Mouse (Mus musculus): ENCODE measurements at regions not wholly inside any gene's neighbourhood (a gene's known extent, or its start where the extent isn't known, plus 50 kb on each side); places are given as distances from the start of the nearest gene placed in this dataset.

- in situ Hi-C loops (cut with MboI; ENCODE audit: low sequenced_read_pairs) = no loop called here
Measured at GRCm38 (mm10) chr10:16714065-16714464, 1009.0 kb upstream of the Cited2 start.

- in situ Hi-C loops (cut with MboI; ENCODE audit: low sequenced_read_pairs) = no loop called here
Measured at GRCm38 (mm10) chr10:16714526-16714925, 1008.5 kb upstream of the Cited2 start.

DNA sequence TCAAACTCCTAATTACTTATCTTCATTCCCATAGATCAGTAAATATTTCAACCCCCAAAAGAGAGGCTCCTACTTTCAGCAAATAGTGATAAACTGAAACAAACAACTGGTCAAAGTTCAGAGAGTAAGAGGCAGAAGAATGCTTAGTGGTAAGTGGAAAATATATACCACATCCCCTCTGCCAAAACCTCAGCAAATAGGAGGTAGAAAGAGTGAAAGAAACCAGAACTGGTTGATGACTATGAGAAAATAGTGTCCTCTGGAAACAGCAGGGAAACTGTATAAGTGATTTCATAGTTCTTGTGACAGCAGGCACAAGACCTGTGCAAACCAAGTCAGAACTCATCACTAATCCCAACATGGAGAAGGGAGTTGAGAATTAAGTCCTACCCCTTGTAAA lies 980.8 kb upstream of the Cited2 start:
- in situ Hi-C loops (cut with MboI; ENCODE audit: low sequenced_read_pairs) = no loop called here

DNA sequence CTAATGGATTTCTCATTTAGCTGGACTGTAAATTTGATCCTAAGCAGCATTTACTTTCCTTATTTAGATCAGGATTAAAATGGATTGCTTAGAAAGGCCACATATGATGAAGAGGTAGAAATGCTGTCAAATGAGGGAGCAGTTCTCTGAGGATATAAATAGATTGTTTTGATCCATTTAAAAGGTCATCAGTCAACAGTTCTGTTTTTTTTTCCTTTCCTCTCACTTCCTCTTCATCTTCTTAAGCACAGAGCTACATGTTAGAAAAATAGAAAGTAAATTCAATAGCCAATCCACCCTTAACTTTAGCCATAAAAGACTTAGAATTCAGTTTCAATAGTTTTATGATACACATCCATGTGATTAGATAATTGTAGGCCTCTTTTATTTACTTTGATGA lies 971.5 kb upstream of the Cited2 start:
- in situ Hi-C loops (cut with MboI; ENCODE audit: low sequenced_read_pairs) = no loop called here

- in situ Hi-C loops (cut with MboI; ENCODE audit: low sequenced_read_pairs) = no loop called here
Measured at GRCm38 (mm10) chr10:16789641-16790243, 933.3 kb upstream of the Cited2 start.

- in situ Hi-C loops (cut with MboI; ENCODE audit: low sequenced_read_pairs) = no loop called here
Measured at GRCm38 (mm10) chr10:16803978-16804377, 919.0 kb upstream of the Cited2 start.

DNA sequence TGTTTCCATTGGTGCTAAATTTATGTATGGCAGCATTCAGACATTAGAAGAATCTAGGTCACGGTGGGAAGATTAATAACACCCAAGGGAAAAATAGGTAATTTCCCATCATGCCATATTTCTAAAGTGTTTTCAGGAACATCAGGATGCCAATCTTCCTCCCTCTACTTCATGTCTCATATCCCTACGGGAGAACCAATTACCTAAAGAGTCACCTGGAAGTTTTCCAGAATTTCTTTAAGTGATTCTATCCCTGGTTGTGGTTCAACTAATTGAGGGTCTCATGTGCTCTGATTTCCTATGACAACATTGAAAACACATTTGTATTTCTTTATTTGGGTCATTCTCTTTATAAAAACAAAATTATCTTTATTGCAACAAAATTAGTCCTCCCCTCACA lies 912.3 kb upstream of the Cited2 start:
- in situ Hi-C loops (cut with MboI; ENCODE audit: low sequenced_read_pairs) = no loop called here

- in situ Hi-C loops (cut with MboI; ENCODE audit: low sequenced_read_pairs) = no loop called here
Measured at GRCm38 (mm10) chr10:16814013-16814412, 909.0 kb upstream of the Cited2 start.

GRCm38 (mm10) chr10:16861534-16861933 lies 861.5 kb upstream of the Cited2 start:
- in situ Hi-C loops (cut with MboI; ENCODE audit: low sequenced_read_pairs) = no loop called here

DNA sequence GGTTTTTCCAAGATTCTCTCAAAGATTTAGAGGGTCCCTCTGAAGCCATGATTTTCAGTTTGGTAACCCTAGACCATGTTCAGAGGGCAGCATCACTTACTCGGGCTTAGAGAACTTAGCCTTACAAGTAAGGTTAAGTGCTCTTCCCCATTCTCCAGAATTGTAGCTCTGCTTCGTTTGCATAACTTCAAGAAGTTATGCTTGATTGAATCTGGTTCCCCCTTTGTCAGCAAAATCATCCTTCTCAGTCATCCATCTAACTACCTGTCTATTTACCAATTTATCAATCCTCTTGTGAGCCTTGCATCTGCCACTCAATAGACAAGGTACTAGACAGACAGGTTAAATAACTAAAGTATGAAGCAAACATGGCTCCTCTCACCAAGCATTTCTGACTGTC lies 856.1 kb upstream of the Cited2 start:
- in situ Hi-C loops (cut with MboI; ENCODE audit: low sequenced_read_pairs) = no loop called here

DNA sequence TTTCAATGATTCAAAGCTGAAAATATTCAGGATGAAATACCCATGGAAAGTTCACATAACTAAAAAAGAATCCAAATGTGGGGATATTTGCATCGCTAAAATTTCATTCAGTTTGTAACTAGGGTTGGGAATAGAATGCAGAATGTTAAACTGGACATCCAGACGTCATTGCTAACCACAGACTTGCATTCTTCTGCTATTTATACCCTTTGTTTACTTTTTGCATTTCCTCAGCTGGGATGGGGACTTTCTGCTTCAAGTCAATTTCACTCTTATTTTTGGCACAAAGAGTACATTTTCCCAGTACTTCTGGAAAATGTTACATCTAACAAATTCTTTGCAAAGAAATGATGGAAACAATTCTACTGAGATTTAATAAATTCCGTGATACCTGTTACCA lies 848.9 kb upstream of the Cited2 start:
- in situ Hi-C loops (cut with MboI; ENCODE audit: low sequenced_read_pairs) = no loop called here

GRCm38 (mm10) chr10:16878197-16878596 lies 844.8 kb upstream of the Cited2 start:
- in situ Hi-C loops (cut with MboI; ENCODE audit: low sequenced_read_pairs) = no loop called here

DNA sequence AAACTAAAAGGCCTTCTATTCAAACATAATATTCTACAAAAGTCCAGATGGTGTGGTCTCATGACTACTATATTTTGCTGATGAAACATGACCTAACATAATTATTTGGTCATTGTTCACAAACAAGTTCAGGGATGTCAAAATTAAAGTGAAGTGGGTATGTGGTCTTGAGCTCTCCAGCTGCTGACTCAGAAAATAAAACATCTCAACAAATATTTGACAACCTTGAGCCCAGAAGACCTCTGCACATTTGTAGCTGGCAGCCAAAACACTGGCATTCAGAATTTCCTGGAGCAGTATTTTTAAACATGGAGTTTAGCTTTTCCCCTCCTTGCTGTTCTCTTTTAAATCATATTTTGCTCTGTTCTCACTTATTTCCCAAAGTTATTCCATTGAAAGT lies 829.7 kb upstream of the Cited2 start:
- in situ Hi-C loops (cut with MboI; ENCODE audit: low sequenced_read_pairs) = no loop called here

DNA sequence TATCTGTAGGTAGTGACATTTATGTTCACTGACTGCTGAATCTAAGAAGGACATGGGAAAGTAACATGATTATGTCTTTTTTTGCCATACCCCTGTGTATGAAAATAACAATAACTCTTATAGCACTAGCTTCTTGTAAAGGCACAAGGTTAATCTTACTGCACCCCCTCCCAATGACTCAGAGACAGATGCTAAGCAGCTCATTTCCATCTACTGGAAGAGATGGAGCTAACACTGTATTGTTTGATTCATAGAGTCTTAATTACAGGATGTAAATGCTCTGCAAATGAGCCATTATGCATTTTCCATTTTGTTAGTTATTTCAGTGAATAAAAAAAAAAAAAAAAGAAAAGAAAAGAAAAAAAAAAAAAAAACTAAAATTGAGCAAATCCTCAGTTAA lies 827.7 kb upstream of the Cited2 start:
- in situ Hi-C loops (cut with MboI; ENCODE audit: low sequenced_read_pairs) = no loop called here

DNA sequence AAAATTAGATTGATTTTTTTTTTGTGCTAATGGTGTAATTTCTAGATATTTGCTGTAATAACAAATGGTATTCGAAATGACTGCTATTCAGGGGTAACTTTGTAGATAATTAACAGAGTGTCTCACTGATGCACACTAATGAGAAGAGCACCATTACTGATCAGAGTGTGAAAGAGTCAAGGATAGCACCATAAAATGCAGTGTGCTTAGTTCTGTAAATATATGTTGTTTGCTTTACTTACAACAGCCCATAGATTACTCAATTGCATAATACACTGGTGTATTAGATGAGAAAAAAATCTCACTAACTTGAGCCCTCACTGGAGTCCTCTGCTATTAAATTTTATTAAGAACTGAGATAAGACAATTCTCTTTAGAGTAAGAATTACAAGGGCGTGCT lies 800.1 kb upstream of the Cited2 start:
- in situ Hi-C loops (cut with MboI; ENCODE audit: low sequenced_read_pairs) = no loop called here

DNA sequence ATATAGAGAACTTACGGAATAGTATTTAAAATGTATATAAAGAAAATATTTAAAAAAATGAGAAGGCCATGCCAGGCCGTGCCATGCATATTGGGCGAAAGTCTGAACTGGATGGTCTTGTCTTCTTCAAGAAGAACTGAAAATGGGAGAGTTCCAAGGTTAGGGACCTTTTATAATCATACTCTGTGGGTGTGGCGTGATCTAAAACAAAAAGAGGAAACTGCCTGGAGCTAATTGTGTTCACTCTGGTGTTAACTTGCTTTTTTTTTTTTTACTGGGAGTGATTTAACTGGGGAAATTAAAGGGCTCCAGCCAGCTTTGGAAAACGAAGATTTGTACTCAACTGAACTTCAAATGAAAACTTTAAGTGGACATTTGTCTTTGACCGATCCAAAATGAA lies 799.2 kb upstream of the Cited2 start:
- in situ Hi-C loops (cut with MboI; ENCODE audit: low sequenced_read_pairs) = no loop called here

DNA sequence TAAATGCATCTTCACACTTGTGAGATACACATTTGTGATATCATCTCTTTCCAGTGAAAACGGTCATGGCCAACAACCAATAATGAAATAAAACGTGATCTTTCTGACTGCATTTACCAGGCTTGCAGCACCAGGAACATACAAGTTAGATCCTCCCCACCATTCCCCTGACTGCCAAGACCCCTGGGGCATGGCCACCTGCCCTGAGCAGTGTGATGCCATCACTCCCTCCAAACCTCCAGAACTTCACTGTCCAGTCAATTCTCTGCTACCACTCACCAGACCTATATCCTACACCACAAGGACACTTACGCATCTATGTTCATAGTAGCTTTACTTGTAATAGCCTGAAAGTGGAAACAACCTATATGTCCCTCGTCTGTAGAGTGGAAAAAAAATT lies 785.3 kb upstream of the Cited2 start:
- in situ Hi-C loops (cut with MboI; ENCODE audit: low sequenced_read_pairs) = no loop called here

DNA sequence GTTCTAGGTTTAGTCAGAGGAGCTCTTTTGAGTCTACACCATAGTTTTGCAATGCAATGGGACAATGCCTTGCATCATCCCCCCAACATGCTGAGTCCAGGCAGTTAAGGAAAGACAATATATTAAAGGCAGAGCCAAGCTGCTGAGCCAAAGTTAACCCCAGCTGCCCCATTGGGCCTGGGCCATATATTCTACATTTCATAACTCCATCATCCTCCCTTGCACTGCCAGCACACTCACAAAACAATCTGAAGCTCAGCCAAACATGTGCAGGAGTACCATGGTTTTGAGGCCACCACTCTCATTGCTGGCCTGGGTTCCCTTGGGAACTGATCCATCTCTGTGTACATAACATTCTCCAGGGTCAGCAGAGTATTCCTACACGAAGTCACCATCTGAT lies 771.4 kb upstream of the Cited2 start:
- in situ Hi-C loops (cut with MboI; ENCODE audit: low sequenced_read_pairs) = no loop called here

- in situ Hi-C loops (cut with MboI; ENCODE audit: low sequenced_read_pairs) = no loop called here
Measured at GRCm38 (mm10) chr10:16960971-16961370, 762.0 kb upstream of the Cited2 start.

DNA sequence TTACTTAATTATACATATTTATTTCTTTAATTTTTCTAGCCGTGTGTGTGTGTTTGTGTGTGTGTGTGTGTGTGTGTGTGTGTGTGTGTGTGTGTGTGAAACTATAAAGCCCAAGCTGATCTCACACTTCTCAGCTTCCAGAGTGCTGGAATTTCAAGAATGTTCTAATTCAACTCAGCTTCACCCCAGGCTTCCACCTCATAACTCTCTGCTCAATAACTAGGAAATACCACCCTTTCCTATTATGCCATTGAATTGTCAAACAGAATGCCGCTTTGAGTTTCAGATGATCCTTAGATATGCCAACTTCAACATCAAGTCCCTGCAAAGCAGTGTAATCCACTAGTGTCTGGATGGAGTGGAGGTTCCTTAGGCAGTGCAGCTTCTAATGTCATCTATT lies 760.6 kb upstream of the Cited2 start:
- in situ Hi-C loops (cut with MboI; ENCODE audit: low sequenced_read_pairs) = no loop called here

DNA sequence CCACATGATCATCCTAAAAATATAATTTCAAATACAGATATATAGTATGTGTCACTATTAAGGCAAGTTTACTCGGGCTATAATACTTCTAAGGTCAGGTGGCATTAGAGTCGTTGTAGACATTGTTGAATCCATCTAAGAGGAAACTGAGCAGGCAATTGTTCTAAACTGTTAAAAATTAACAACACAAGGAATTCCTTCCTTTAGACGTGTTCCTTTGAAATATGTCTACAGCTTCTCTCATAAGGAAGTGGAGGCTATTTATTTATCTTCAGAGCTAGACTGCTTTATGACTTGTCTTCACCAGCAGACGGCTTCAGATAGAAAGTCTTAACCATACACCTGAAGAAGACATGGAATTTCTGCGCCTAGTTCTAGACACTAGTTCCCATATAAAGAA lies 744.2 kb upstream of the Cited2 start:
- in situ Hi-C loops (cut with MboI; ENCODE audit: low sequenced_read_pairs) = no loop called here

DNA sequence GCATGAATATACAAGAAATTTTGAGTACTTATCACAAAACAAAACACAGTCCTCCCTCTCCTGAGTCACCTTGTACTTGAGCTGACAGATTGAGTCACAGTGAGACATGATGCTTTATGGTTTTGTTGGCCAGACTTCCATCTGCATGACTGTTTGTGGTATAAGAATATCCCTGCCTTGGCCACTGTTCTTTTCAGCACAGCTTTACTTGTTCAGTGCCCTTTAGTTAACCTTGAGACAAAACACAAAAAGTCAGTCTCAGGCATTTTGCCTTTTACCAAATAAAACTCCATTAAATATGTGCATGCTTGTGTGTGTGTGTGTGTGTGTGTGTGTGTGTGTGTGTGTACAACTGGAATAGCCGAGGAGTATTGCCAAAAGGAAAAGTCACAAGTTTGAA lies 732.8 kb upstream of the Cited2 start:
- in situ Hi-C loops (cut with MboI; ENCODE audit: low sequenced_read_pairs) = no loop called here

GRCm38 (mm10) chr10:16993789-16994188 lies 729.2 kb upstream of the Cited2 start:
- in situ Hi-C loops (cut with MboI; ENCODE audit: low sequenced_read_pairs) = no loop called here

DNA sequence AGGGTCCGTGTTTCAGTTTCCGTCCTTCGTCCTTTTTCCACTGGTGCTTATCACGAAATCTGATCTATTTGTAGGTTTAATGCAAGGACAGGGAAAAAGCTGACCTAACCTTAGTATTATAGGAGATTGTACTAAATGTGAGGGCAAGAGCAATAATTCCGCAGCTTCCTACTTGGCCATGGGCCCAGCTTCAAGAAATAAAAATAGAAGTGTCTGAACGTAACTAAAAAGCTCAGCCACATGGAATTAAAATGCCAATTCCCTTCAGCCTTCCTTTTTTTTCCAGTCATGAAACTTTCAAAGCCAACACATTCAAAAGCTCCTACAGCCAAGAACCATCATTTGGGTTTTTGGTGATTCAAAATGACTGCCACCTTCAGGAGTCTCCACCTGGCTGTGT lies 728.5 kb upstream of the Cited2 start:
- in situ Hi-C loops (cut with MboI; ENCODE audit: low sequenced_read_pairs) = no loop called here

Measured in CH12F3 (cell line).